Comparison of ENCODE assay signal across 30 mouse cellular contexts in genomic region chr9:87187336-87187735, GRCm38 (mm10). TPM values are rescaled to one million over a fixed set of nuclear protein-coding genes. Genes with fewer than 3 reads are reported as not detected.
"Had no signal": no experiment of that assay in that cellular context is flagged by ENCODE, and none has a peak within 500 bp of the region (broad histone marks: within the 10 kb centered on the region; RNA-seq: fewer than 3 reads in every experiment).

No protein-coding gene starts in this region.

- H3K27me3 ChIP-seq: embryonic facial prominence, embryonic 12.5 days; embryonic facial prominence, embryonic 13.5 days; embryonic facial prominence, embryonic 15.5 days; forebrain, embryonic 12.5 days; forebrain, embryonic 13.5 days; forebrain, embryonic 15.5 days had no signal

- H3K4me1 ChIP-seq: embryonic facial prominence, embryonic 10.5 days; embryonic facial prominence, embryonic 12.5 days; embryonic facial prominence, embryonic 13.5 days; embryonic facial prominence, embryonic 15.5 days; forebrain, embryonic 10.5 days; forebrain, embryonic 12.5 days; forebrain, embryonic 13.5 days; forebrain, embryonic 15.5 days; heart, embryonic 10.5 days had no signal

- H3K9me3 ChIP-seq: embryonic facial prominence, embryonic 15.5 days; forebrain, embryonic 13.5 days; heart, embryonic 10.5 days had no signal

- DNase-seq: cerebellum, postnatal 14 days; cerebellum, postnatal 25 days; cerebellum, postnatal 36 days; embryo, embryonic 11 days; forebrain, postnatal 0 days; gastrocnemius, adult 2 months; gastrocnemius, postnatal 10 days; gastrocnemius, postnatal 14 days; gastrocnemius, postnatal 25 days; gastrocnemius, postnatal 36 days; heart, adult 11 months; heart, adult 18-20 months; heart, adult 2 months had no signal

- H3K9ac ChIP-seq: embryonic facial prominence, embryonic 12.5 days; embryonic facial prominence, embryonic 13.5 days; embryonic facial prominence, embryonic 15.5 days; forebrain, embryonic 12.5 days; forebrain, embryonic 13.5 days; forebrain, embryonic 15.5 days; forebrain, postnatal 0 days had no signal

- ATAC-seq: forebrain, embryonic 13.5 days; forebrain, embryonic 14.5 days; forebrain, embryonic 15.5 days; forebrain, embryonic 16.5 days; forebrain, postnatal 0 days had no signal

- H3K4me3 ChIP-seq: embryonic facial prominence, embryonic 10.5 days; embryonic facial prominence, embryonic 12.5 days; embryonic facial prominence, embryonic 13.5 days; embryonic facial prominence, embryonic 15.5 days; erythroblast, embryonic 14.5 days; forebrain, embryonic 10.5 days; forebrain, embryonic 12.5 days; forebrain, embryonic 13.5 days; forebrain, embryonic 15.5 days; gastrocnemius, adult 2 months; heart, adult 2 months; heart, embryonic 10.5 days had no signal

- H3K27ac ChIP-seq: embryonic facial prominence, embryonic 10.5 days; embryonic facial prominence, embryonic 12.5 days; embryonic facial prominence, embryonic 13.5 days; embryonic facial prominence, embryonic 15.5 days; forebrain, embryonic 10.5 days; forebrain, embryonic 12.5 days; forebrain, embryonic 13.5 days; forebrain, embryonic 15.5 days; gastrocnemius, adult 2 months; heart, adult 2 months; heart, embryonic 10.5 days had no signal

- H3K4me2 ChIP-seq: embryonic facial prominence, embryonic 12.5 days; embryonic facial prominence, embryonic 13.5 days; embryonic facial prominence, embryonic 15.5 days; forebrain, embryonic 12.5 days; forebrain, embryonic 13.5 days; forebrain, embryonic 15.5 days; heart, embryonic 11.5 days had no signal

RNA-seq across cellular contexts. Expression of gene Mrap2, which starts 43.2 kb away (rescaled TPM):
- total RNA-seq: common myeloid progenitor, adult 5-6 weeks; granulocyte monocyte progenitor cell, adult 5-6 weeks had no signal
- polyA plus RNA-seq: embryonic facial prominence, embryonic 10.5 days; embryonic facial prominence, embryonic 11.5 days; erythroblast, embryonic 14.5 days; forebrain, embryonic 10.5 days; forebrain, embryonic 11.5 days; heart, embryonic 10.5 days; heart, embryonic 11.5 days had no signal
